Mouse (Mus musculus) olfactory bulb, adult 2 months (tissue): ENCODE measurements around the gene Ttll11. TPM values are rescaled to one million over a fixed set of nuclear protein-coding genes. Genes with fewer than 3 reads are reported as not detected.

ENCODE experiments used
- H3K27ac ChIP-seq: fragments of 200-500 bp; 2 replicates; pipeline ENCODE4 v1.5.1; 2012; ENCODE audit warnings: low read depth, low read length; ENCODE audit not compliant: insufficient read depth
- H3K4me1 ChIP-seq: fragments of 200-500 bp; 2 replicates; pipeline ENCODE4 v1.6.1; 2012; ENCODE audit warnings: low read length; ENCODE audit not compliant: control insufficient read depth, insufficient read depth
- H3K4me3 ChIP-seq: fragments of 200-500 bp; 2 replicates; pipeline ENCODE4 v1.5.1; 2012; ENCODE audit warnings: mild to moderate bottlenecking, low read depth, low read length, moderate library complexity; ENCODE audit not compliant: insufficient read depth
- CTCF ChIP-seq: fragments of 200-500 bp; IDR thresholded peaks from 2 replicates; pipeline ENCODE4 v1.5.1; 2012; ENCODE audit warnings: low read depth, mild to moderate bottlenecking, low read length, moderate library complexity; ENCODE audit not compliant: insufficient read depth
- POLR2A ChIP-seq: fragments of 200-500 bp; IDR thresholded peaks from 2 replicates; pipeline ENCODE4 v1.6.1; 2012; ENCODE audit warnings: mild to moderate bottlenecking, low read depth, low read length, moderate library complexity; ENCODE audit not compliant: insufficient read depth
- WGBS: fragments of 180-500 bp; shearing (Covaris S2); methylation state at CpG from one replicate; pipeline ENCODE4 v1.1.7; 2018; 5-methylcytosine and 5-hydroxymethylcytosine counted together
- polyA plus RNA-seq: library from polyadenylated mRNA; stranded (reverse); fragments of >200 nt; gene quantifications from 2 replicates; pipeline ENCODE4 v1.2.4, GENCODE M21; 2012; ENCODE audit warnings: low replicate concordance; ENCODE audit not compliant: missing spikeins, insufficient read depth, insufficient read length

Ttll11 gene
- polyA plus RNA-seq, 1 experiment, result not detected

DNA sequence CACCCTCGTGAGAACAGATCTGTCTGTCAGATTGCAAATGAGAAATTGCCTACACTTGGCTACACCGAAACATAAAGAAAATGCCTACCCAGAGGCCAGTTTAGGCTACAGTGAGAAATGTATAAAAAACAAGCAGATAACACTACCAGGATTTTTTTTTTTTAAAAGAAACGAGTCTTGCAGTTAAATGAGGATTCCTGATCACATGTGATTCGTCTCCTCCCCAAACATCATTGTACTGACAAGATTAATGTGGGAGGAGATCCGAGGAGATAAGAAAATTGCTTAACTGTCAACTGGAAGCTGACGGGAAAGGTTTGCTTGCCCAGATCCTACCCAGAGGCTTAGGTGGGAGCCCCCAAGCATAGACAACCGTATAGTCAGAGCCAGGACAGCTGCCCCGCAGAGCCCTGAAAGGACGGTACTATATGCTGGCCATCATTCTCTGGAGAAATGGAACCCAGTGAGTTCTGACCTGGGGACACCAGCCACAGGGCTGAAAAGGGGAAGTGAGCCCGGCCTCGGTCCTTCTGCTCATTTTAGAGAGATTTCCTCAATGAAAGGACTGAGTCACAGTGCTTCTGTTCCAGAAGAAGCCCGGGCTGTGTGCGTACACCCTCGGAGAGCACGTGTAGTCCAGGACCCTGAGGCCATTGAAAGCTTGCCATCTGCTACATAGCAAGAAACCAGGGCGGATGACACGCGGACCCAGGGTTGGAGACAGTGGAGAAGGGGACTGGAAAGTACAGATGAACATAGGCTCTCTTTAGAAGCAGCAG is 247.9 kb downstream of the Ttll11 start:
- Histone ChIP-seq H3K27ac (no peak overlapping the region), H3K4me3 (no peak overlapping the region), H3K4me1 (peaks cover 17% of the 10 kb centered on the region; the same call in 1 of the 2 replicates)
- no peak for TF ChIP-seq POLR2A
- no peak for TF ChIP-seq CTCF
- 60% methylated on average over 18 of the region's 18 CpGs for WGBS

DNA sequence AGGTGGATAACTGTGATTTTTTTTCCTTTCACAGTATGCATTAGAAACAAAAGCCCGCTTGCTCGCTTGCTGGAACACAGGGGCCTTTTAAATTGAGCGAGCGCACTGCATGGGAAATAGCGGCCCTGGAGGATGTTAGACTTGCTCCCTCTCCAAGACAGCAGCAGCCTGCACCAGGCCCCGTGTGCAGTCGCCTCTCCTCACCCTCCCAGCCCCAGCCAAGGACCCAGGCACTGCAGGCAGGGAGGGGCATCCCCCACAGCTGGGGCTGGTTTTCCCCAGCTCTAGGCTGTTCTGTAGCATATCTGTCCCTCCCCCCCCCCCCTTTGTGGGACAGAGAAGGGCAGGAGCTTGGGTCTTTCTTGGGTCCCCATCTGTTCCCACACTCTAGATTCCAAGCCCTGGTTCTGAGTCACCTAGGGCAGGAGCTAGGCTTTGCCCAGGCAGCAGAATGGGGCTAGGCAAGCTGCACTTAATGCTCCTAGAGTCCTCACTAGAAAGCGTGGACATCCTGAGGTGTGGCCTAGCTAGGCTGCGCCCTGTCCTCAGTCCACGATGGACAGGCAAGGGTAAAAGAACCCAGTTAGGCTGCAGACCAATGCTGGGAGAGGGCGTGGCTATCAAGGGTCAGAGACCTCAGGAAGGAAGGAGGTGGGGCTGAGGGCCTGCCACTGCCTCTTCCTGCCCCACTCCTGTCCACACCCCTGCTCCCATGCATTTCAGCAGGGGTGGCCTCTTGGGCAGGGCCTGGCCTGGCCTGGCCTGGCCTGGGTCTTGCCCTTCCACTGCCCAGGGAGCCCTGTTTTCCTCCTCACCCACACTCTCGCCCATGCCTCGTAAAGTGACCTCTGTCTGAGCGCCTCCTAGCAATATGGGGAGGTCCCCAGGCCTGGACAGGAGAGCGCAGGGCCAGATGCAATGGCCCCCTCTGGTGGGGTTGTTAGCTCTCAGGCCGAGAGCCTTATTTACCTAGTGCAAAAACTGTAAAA is 250.3 kb downstream of the Ttll11 start:
- TF ChIP-seq CTCF (no peak), POLR2A (no peak)
- peaks cover 17% of the 10 kb centered on the region; the same call in 1 of the 2 replicates for H3K4me1 ChIP-seq
- H3K4me3 ChIP-seq, result no peak overlapping the region
- H3K27ac ChIP-seq, result no peak overlapping the region
- 77% methylated on average over 16 of the region's 16 CpGs for WGBS

DNA sequence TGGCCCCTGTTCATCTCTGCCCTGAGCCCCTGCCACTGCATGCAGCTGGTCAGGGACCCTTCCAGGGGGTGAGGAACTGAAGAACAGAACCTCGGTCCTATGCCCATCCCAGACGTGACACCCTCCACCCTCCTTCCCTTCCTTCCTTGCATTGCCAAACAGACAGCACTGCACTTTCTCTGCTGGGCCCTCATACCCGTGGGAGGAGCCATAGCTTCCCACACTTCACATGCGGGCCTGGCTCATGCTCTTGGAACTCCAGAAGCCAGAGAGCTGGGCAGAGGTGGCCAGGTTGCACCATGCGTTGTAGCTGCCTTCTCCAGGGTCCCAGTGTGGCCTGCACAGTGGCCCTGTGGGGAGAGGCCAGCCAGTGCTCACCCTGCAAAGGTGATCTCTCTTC is 251.1 kb downstream of the Ttll11 start:
- no peak overlapping the region for H3K27ac ChIP-seq
- TF ChIP-seq CTCF, result no peak
- no peak for TF ChIP-seq POLR2A
- WGBS, result 67% methylated on average over 5 of the region's 5 CpGs

DNA sequence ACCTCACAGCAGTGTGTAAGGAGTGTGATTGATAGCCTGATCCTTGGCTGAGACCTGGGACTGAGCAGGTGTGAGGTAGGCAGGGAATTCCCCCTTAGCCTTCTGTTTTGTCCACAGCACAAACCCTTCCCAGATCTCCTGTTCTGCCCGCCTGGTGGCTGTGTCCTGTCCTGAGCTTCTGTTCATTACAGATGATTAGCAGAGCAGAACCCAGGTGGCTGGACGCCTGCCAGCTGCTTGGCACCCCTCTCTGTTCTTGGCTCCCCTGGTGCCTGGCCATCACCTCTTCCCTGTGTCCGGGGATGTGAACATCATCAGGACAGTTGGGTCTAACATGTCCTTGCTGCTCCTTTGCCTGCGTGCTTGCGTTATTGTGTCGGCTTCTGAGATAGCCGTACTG is 256.0 kb downstream of the Ttll11 start:
- TF ChIP-seq POLR2A (no peak), CTCF (no peak)
- no peak overlapping the region for H3K4me3 ChIP-seq
- peaks cover 11% of the 10 kb centered on the region for H3K4me1 ChIP-seq
- WGBS, result 87% methylated on average over 7 of the region's 7 CpGs
- no peak overlapping the region for H3K27ac ChIP-seq

More for the DNA sequence above, 251.1 kb downstream of the Ttll11 start:
- Histone ChIP-seq H3K4me1 (peaks cover 17% of the 10 kb centered on the region; the same call in 1 of the 2 replicates), H3K4me3 (no peak overlapping the region)

DNA sequence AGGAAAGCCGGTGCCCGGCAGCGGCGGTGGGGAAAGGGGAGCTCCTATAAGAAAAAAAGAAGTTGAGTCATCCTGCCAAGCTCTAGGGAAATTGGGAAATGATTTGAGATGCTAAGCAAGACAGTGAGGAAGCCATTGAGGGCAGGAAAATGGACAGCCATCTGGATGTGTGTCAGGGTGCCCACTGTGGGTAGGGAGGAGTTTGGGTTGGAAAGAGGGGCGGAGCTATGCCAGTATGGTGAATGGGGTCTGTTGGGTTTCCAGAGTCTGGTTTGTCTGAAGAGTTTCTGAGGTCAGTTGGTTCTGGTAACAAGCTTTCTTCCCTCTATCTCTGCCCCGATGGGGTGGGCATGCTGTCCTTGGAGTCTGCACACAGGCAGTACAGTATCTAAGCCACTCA is 256.4 kb downstream of the Ttll11 start:
- Histone ChIP-seq H3K27ac (no peak overlapping the region), H3K4me1 (peaks cover 7% of the 10 kb centered on the region), H3K4me3 (no peak overlapping the region)
- TF ChIP-seq POLR2A (no peak), CTCF (no peak)
- 98% methylated on average over 6 of the region's 6 CpGs for WGBS

DNA sequence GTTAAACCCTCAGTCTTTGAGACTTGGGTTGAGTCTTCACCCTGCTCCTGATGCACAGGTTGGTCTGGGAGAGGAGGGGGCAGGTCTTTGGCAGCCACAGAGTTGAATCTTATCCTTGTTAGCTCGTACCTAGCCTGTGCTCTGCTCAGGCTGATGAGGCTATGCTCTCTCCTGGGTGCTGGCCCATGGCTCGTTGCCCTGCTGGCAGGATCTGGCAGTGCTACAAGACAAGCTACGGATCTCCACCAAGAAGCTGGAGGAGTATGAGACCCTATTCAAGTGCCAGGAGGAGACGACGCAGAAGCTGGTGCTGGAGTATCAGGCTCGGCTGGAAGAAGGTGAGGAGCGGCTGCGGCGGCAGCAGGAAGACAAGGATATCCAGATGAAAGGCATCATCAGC is 256.9 kb downstream of the Ttll11 start:
- Histone ChIP-seq H3K4me3 (no peak overlapping the region), H3K4me1 (peaks cover 7% of the 10 kb centered on the region), H3K27ac (no peak overlapping the region)
- WGBS, result 86% methylated on average over 9 of the region's 9 CpGs
- TF ChIP-seq POLR2A (no peak), CTCF (no peak)

DNA sequence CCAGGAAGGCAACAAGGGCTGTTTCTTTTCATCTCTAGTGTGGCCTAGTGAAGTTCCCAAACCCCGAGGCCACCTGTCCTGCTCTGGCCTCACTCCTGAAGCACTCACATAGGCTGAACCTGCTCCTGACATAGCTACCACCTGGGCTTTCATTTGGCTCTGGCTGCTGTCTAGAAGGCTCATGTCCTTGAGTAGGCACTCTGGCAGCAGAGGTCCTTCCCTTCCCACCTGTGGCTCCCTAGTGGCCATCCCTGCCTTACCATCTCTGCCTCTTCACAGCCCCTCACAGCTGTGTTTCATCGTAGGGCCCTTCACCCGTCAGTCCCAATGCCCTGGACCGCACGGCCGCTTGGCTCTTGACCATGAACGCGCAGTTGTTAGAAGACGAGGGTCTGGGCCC is 258.8 kb downstream of the Ttll11 start:
- no peak overlapping the region for H3K4me3 ChIP-seq
- H3K27ac ChIP-seq, result no peak overlapping the region
- 96% methylated on average over 9 of the region's 9 CpGs for WGBS
- TF ChIP-seq CTCF (no peak), POLR2A (no peak)
- H3K4me1 ChIP-seq, result peaks cover 7% of the 10 kb centered on the region

DNA sequence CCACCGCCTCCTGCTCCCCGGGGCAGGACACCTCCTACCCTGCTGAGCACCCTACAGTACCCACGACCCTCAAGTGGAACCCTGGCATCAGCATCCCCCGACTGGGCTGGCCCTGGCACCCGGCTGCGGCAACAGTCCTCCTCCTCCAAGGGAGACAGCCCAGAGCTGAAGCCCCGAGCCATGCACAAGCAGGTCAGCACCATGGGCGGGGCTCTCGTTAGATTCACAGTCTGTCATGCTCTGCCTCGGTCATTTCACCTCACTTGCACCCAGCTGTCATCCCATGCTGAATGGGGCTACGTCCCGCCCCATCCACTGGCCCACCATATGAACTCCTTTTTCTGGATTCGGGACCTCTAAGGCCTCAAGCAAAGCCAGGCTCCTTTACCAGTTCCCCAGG is 259.2 kb downstream of the Ttll11 start:
- TF ChIP-seq POLR2A (no peak), CTCF (no peak)
- no peak overlapping the region for H3K27ac ChIP-seq
- H3K4me3 ChIP-seq, result no peak overlapping the region
- H3K4me1 ChIP-seq, result peaks cover 7% of the 10 kb centered on the region
- 90% methylated on average over 13 of the region's 13 CpGs for WGBS

DNA sequence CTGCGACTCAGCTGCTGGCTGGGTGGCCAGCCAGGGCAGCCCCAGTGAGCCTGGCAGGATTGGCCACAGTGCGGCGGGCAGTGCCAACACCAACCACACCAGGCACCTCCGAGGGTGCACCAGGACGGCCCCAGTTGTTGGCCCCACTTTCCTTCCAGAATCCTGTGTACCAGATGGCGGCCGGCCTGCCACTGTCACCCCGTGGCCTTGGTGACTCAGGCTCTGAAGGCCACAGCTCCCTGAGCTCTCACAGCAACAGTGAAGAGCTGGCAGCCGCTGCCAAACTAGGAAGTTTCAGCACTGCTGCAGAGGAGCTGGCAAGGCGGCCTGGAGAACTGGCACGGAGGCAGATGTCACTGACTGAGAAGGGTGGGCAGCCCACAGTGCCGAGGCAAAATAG is 259.6 kb downstream of the Ttll11 start:
- Histone ChIP-seq H3K27ac (no peak overlapping the region), H3K4me1 (peaks cover 8% of the 10 kb centered on the region), H3K4me3 (no peak overlapping the region)
- WGBS, result 60% methylated on average over 12 of the region's 12 CpGs
- TF ChIP-seq POLR2A, result no peak
